ENCODE assay signal across 10 mouse cellular contexts in genomic region chr2:138551516-138551915, GRCm38 (mm10).
DNase-seq lines count a peak whose midpoint lies in the region; ATAC-seq and TF ChIP-seq lines count a peak whose summit lies in the region.
"Had no signal": no experiment of that assay in that cellular context is flagged by ENCODE, and none has a peak within 500 bp of the region (broad histone marks: within the 10 kb centered on the region; RNA-seq: fewer than 3 reads in every experiment).

No protein-coding gene starts in this region.

- no peak overlapping the region for H3K27ac ChIP-seq in hindbrain, embryonic 16.5 days (ENCODE audit: low read depth, low read length)
- H3K27ac ChIP-seq in hindbrain, embryonic 12.5 days, result no peak overlapping the region
- no peak overlapping the region for H3K27ac ChIP-seq in kidney, postnatal 0 days

- H3K9me3 ChIP-seq in hindbrain, embryonic 16.5 days (ENCODE audit: control insufficient read depth, low read length), result no peaks in the 10 kb centered on the region
- no peaks in the 10 kb centered on the region for H3K9me3 ChIP-seq in hindbrain, embryonic 12.5 days (replicated peaks)
- no peaks in the 10 kb centered on the region for H3K9me3 ChIP-seq in kidney, postnatal 0 days (replicated peaks; ENCODE audit: low read length)

- H3K9ac ChIP-seq in hindbrain, embryonic 16.5 days (ENCODE audit: low read depth, low read length), result no peak overlapping the region
- H3K9ac ChIP-seq in hindbrain, embryonic 12.5 days, result no peak overlapping the region
- H3K9ac ChIP-seq in kidney, postnatal 0 days (ENCODE audit: low read depth, low read length), result no peak overlapping the region

- 48% methylated on average over 5 of the region's 5 CpGs for WGBS in hindbrain, embryonic 16.5 days
- WGBS in hindbrain, embryonic 12.5 days, result 71% methylated on average over 5 of the region's 5 CpGs
- 32% methylated on average over 5 of the region's 5 CpGs for WGBS in kidney, postnatal 0 days

- peak; percentile 86; the same call in 1 of the 2 replicates for ATAC-seq in hindbrain, embryonic 16.5 days
- ATAC-seq in hindbrain, embryonic 12.5 days (ENCODE audit: low FRiP score), result no peak
- ATAC-seq in kidney, postnatal 0 days (replicated peaks; ENCODE audit: low FRiP score, low read depth), result no peak

- H3K27me3 ChIP-seq in hindbrain, embryonic 16.5 days (replicated peaks; ENCODE audit: control insufficient read depth, insufficient read depth, low read length), result no peaks in the 10 kb centered on the region
- no peaks in the 10 kb centered on the region for H3K27me3 ChIP-seq in hindbrain, embryonic 12.5 days
- no peaks in the 10 kb centered on the region for H3K27me3 ChIP-seq in kidney, postnatal 0 days (ENCODE audit: insufficient read depth, low read length)

- intact Hi-C loops in left cerebral cortex, postnatal 36 days (cut with DNase I), result loop anchor here (2.0 kb wide), 1 partner anchor 271 kb away; no protein-coding TSS in a partner anchor

- no peak for TF ChIP-seq CTCF in kidney, postnatal 0 days (IDR thresholded peaks at IDR 0.05; ENCODE audit: low read depth)

- no peaks in the 10 kb centered on the region for H3K36me3 ChIP-seq in hindbrain, embryonic 16.5 days (ENCODE audit: control insufficient read depth, insufficient read depth, low read length)
- H3K36me3 ChIP-seq in hindbrain, embryonic 12.5 days, result no peaks in the 10 kb centered on the region
- H3K36me3 ChIP-seq in kidney, postnatal 0 days (ENCODE audit: insufficient read depth, low read length), result no peaks in the 10 kb centered on the region

- no peak overlapping the region for H3K4me3 ChIP-seq in hindbrain, embryonic 16.5 days (ENCODE audit: low read length)
- H3K4me3 ChIP-seq in hindbrain, embryonic 12.5 days, result no peak overlapping the region
- H3K4me3 ChIP-seq in kidney, postnatal 0 days (replicated peaks; ENCODE audit: low read depth, low read length), result no peak overlapping the region
- H3K4me3 ChIP-seq: erythroblast, embryonic 14.5 days had no signal

- no peaks in the 10 kb centered on the region for H3K4me1 ChIP-seq in hindbrain, embryonic 16.5 days (ENCODE audit: control insufficient read depth, insufficient read depth, low read depth, low read length)
- no peaks in the 10 kb centered on the region for H3K4me1 ChIP-seq in hindbrain, embryonic 12.5 days
- no peaks in the 10 kb centered on the region for H3K4me1 ChIP-seq in kidney, postnatal 0 days (replicated peaks; ENCODE audit: insufficient read depth, low read length)

- DNase-seq in cerebellum, adult 11-12 months, result peak; percentile 71
- peak; percentile 11 for DNase-seq in kidney, postnatal 0 days (ENCODE audit: low spot score)
- peak; percentile 43 to 48 for DNase-seq in left cerebral cortex, postnatal 36 days (ENCODE audit: low spot score in 2 of 2)
- DNase-seq in embryo, embryonic 10 days (ENCODE audit: low spot score), result no peak
- no peak for DNase-seq in embryo, embryonic 10.5 days (ENCODE audit: low spot score)
- DNase-seq in heart, adult 11 months, result no peak
- DNase-seq: lung, postnatal 14 days had no signal

- no peak overlapping the region for H3K4me2 ChIP-seq in hindbrain, embryonic 16.5 days (ENCODE audit: low read length)
- no peak overlapping the region for H3K4me2 ChIP-seq in hindbrain, embryonic 12.5 days (replicated peaks)
- H3K4me2 ChIP-seq in kidney, postnatal 0 days (ENCODE audit: low read length), result no peak overlapping the region

Comparison
In these comparisons a context has a peak if more than half of its experiments do, and no peak if none do; other contexts are left out.
1. DNase-seq: peak in cerebellum, adult 11-12 months (single experiment), kidney, postnatal 0 days (single experiment) and left cerebral cortex, postnatal 36 days (2 of 2); none in embryo, embryonic 10 days (single experiment), embryo, embryonic 10.5 days (single experiment) and heart, adult 11 months (single experiment).